Mouse (Mus musculus) forebrain, embryonic 14.5 days (tissue): ENCODE results near the gene Mettl23. TPM values are rescaled to one million over a fixed set of nuclear protein-coding genes. Genes with fewer than 3 reads are reported as not detected.

Experiments
- polyA plus RNA-seq: library from polyadenylated mRNA; unstranded; fragments of >200 nt; fragmentation: Nextera tagmentation; extraction: Ambion mirVana; gene quantifications from 2 replicates; pipeline ENCODE4 v1.2.1, GENCODE M21; 2014

Mettl23 gene
- polyA plus RNA-seq, 1 experiment from 2014 or later = 100 TPM

Other genes starting within 250 kb of the Mettl23 start
- 0.61 TPM in 2 replicates for gene Rhbdf2, start 216.3 kb upstream of the Mettl23 start, polyA plus RNA-seq
- gene Prcd, start 189.7 kb upstream of the Mettl23 start, polyA plus RNA-seq = 1.4 and 1.7 TPM in 2 replicates
- 14.7 and 15.4 TPM in 2 replicates for gene Cygb, start 189.0 kb upstream of the Mettl23 start, polyA plus RNA-seq
- gene St6galnac1, start 67.8 kb upstream of the Mettl23 start, polyA plus RNA-seq = not detected in 2 replicates
- gene Mxra7, start 15.2 kb upstream of the Mettl23 start, polyA plus RNA-seq = 3.6 and 3.8 TPM in 2 replicates
- 64.6 and 81.1 TPM in 2 replicates for gene Jmjd6, start 171 bp downstream of the Mettl23 start, polyA plus RNA-seq
- gene Mfsd11, start 9.2 kb downstream of the Mettl23 start, polyA plus RNA-seq = 31.8 and 46.6 TPM in 2 replicates
- gene Srsf2, start 9.8 kb downstream of the Mettl23 start, polyA plus RNA-seq = 639 and 644 TPM in 2 replicates
- 21.1 and 23.3 TPM in 2 replicates for gene Mgat5b, start 75.6 kb downstream of the Mettl23 start, polyA plus RNA-seq